Mouse (Mus musculus) thymus, postnatal 36 days (tissue): ENCODE results near the gene Stard13.

Experiments
- DNase-seq, 2 experiments: peaks; one replicate each; pipeline ENCODE4 v3.0.0; 2022; ENCODE audit warnings: mixed read lengths in 2 of 2

Gene Stard13

DNA sequence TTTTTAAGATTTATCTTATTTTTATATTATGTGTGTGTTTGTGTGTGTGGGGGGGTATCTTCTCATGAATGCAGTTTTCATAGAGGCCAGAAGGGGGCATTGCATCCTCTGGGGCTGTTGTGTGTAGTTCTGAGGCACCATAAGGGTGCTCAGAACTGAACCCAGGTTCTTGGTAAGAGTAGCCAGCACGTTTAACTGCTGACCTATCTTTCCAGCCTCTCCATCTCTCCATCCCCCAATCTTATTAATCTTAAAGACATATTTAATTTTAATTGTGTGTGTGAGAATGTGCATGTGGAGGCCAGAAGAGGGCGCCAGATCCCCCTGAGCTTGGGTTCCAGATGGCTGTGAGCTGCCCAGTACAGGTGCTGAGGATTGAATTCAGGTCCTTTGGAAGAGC lies 131.4 kb downstream of the Stard13 start:
- no peak for DNase-seq

GRCm38 (mm10) chr5:151096012-151096411 lies 137.6 kb downstream of the Stard13 start:
- DNase-seq, result no peak

GRCm38 (mm10) chr5:151092886-151093665 lies 140.6 kb downstream of the Stard13 start:
- no peak for DNase-seq

- no peak for DNase-seq
Measured at GRCm38 (mm10) chr5:151090996-151091395, 142.6 kb downstream of the Stard13 start.

- DNase-seq, result no peak
Measured at GRCm38 (mm10) chr5:151089201-151089600, 144.4 kb downstream of the Stard13 start.

DNA sequence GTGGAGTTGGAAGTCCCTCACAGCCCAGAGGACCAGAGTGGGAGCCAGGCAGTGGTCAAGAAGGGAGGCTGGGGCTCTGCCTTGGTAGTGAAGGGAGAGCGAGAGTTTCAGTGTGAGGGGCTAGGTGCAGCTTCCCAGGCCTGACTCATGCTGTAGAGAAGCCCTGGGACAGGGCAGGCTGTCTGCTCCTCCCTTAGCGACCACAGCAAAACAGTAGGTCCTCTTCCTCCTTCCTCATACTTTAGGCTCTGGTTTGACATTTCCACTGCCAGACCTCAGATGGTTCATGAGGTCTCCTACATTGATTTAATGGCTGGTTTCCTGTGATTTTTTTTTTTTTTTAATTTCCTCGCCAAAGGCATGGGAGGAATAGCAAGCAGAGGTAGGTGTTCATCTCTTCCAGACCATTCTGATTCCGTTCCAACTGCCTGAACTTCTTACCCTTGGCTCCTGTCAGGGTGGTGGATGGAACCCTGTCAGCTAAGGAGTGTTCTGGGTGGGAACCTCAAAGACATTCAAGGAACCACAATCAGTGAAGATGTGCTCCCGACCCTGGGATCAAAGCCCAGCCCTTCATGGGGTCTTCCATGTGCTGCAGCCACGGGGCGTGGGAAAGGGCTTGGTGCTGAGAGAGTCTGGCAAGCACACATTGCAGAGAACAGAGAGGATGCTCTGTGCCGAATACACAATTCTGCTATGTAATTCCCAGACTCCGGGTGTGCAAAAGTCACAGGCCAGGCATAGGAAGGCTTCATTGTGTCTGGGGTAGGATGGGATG lies 147.0 kb downstream of the Stard13 start:
- no peak for DNase-seq

GRCm38 (mm10) chr5:151085749-151086148 lies 147.9 kb downstream of the Stard13 start:
- DNase-seq, result no peak

DNA sequence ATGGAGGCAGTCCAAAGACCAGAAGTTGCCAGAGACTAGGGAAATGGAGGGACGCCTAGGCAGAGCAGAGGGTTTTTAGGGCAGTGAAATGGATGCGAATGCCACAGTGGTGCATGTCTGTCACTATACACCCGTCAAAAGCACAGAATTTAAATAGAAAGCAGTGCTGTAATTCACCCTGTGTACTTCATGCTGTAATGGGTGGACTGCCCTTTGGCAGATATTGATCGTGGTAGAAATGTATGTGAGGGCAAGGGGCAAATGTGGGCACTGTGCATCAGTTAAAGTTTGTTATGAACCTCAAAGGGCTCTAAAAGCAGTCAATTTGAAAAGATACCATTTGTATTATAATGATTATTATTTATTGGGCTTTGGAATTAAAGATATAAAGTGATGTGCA lies 153.4 kb downstream of the Stard13 start:
- no peak for DNase-seq

DNA sequence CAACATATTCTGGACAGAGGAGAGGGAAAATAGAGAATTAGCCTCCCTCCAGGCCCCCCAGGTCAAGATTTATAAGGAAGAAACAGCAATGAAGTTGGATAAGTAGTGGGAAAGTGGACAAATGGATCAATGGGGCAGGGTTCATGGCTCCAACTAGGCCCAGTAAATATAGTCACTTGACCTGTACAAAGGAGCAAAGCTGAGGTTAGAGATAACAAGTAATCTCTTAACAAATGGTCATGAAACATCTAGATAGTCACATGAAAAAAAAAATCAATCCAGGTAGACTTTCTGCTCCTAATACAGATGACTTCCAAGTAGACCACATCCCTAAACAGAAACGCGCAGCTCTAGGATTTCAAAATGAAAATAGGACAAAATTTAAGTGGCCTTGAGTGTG lies 155.7 kb downstream of the Stard13 start:
- no peak for DNase-seq

GRCm38 (mm10) chr5:151076917-151077316 lies 156.7 kb downstream of the Stard13 start:
- DNase-seq, result no peak

DNA sequence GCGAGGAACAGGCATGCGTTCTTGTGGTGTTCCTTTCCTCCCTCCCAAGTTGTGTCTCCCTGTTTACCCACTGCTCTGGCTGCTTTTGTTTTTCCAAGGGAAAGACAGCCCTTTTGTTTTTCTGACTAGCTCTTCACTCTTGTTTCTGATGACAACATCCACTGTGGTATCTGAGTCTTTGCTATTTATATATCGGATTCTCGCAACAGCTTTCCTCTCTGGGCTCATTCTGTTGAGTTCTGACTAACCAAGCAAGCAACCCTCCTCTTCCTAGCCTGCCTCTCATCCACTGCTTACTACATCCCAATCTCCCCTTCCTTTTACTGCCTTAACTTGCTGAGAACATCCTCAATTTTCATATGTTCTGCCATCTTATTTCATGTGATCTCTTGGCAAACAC lies 159.4 kb downstream of the Stard13 start:
- DNase-seq, result no peak

DNA sequence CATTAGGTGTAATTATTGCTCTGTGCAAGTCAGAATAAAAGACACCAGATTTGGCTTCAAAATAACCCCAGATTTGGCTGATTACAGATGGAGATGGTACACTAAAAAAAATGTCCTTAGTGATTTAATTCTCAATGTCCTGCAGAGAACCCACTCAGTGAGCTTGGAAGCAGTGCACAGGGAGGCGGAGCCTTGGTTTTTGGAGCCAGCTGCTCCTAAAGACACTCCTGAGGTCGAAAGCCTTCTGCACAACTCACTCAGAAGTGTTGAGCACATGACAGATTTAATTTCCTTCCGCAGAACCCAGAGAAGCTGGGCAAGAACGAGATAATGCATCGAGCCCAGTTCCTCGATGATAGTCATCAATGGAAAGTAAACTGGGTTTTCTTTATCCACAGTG lies 162.2 kb downstream of the Stard13 start:
- no peak for DNase-seq

- DNase-seq, result no peak
Measured at GRCm38 (mm10) chr5:151070896-151071295, 162.7 kb downstream of the Stard13 start.

DNA sequence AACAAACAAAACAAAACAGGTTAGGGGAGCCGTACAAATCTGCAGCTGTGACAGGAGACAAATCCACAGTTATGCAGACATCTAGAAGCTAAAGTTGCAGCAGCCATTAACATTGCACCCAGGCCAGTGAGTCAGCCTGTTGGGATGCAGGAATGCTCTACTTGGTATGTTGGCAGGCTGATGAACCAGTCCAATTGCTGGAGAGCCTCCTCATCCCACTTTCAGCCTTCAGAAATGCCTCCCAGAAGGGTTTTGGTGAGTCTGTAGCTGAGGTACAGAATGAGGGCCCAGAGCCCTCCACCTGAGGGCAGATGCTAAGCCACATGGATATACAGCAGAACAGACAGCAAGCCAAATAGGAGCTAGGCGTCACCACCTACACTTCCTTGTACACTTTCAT lies 164.1 kb downstream of the Stard13 start:
- no peak for DNase-seq

DNA sequence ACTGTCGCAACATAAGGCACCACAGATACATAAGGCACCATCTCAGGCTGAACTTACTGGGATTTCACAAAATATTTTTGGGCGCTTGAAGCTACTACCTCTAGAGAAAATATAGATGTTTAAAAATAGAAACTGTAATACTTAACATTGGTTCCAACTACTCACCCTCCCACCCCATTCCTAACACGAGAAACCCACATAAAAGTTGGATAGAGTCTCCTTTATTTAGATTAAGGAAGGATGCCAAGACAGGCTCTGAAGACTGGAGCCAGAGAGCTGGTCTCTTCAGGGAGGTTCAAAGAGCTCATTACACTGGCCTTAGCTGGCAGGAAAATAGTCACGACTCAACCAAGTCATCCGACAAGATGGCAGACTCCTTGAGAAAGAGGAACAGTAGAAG lies 167.6 kb downstream of the Stard13 start:
- DNase-seq, result no peak

DNA sequence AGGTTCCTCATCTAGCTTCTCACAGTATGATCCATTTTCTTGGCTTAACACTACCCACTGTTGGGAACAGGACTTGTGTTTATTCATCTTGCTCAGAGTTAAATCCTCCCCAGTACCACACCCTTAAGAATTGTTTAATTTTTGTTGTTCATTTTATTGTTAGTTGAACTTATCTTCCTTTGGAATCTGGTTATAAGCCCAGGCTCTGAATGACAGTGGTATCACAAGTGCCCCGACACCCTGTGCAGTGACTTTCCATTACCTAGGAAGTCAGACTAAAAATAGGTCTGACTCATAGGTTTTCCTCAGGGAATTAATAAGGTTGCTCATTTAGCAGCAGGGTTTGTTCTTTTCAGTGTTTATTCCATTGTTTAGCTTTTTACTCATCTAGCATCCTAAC lies 168.4 kb downstream of the Stard13 start:
- no peak for DNase-seq

DNA sequence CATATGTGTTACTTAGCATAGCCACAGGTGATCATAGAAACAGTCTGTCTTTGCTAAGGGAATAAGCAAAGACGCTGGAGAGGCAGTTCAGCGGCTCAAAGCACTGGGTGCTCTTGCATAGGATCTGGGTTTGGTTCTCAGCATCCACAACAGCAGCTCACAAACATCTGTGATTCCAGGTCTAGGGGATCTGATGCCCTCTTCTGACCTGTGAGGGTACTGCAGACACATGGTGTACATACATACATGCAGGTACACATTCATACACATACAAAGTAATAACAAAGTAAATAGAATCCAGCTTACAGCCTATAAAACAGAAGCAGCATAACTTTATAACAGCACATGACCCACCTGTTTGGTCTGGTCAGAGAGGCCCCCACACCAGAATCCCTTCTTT lies 171.7 kb downstream of the Stard13 start:
- DNase-seq, result no peak

DNA sequence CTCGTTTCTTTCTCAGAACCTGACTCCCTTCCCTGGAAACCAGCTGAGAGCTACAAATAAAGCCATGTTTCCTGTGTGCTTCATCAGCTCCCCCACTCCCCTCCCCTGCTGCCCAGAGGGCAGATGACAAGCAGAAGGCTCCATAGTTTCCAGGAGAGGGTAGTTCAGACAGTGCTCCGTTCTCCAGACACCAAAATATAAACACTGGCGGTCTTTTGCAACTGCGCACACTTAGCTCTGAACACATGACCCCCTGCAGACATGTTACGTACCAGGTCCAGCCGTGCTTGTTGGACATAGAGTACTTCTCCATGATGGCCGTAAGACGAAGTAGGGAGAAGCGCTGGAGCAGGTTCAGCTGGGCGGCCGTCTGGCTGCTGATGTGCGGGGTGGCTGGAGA lies 173.2 kb downstream of the Stard13 start:
- no peak for DNase-seq

DNA sequence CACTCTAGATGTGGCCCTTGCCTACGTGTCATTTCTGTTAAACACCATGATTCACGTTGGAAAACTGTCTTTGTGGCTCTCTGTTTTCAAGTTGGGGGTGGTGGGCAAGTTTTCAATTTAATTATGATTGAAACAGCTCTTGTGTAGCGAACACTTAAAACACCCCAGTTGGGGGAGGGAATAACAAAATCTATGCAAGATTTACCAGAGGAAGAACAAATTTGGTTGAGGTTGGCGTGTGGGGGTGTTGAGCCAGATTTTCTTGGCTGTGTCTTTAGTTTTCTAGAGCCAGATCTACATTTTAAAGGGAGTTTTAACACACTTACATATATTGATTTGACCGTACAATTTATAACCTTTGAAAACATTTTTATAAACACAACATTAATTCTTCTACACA lies 173.9 kb downstream of the Stard13 start:
- no peak for DNase-seq

GRCm38 (mm10) chr5:151059352-151059751 lies 174.3 kb downstream of the Stard13 start:
- no peak for DNase-seq

GRCm38 (mm10) chr5:151057716-151058115 lies 175.9 kb downstream of the Stard13 start:
- DNase-seq, result no peak

DNA sequence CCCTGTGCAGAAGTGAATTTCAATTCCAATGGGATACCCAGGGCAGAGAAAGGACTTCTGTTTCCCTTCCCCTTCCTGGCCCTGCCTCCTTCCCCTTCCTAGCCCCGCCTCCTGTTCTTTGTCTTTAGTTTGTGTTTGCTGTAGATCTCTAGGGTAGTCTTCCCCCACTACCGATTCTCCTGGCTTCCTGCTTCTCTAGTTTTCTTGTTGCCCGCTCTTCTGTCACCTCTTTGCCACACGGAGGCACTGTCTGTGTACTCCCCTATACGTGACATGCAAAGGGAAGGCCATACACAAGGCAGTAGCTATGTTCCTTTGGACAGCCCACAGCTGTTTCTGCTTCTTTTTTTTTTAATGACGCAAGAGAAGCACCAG lies 176.7 kb downstream of the Stard13 start:
- DNase-seq, result no peak

- DNase-seq, result no peak
Measured at GRCm38 (mm10) chr5:151056255-151056919, 177.2 kb downstream of the Stard13 start.
